Mouse (Mus musculus) testis, postnatal 14 days (tissue): ENCODE results near the gene Olfr926.
"Not testable (repeated sequence)": the region's sequence is repeated elsewhere in the genome, so short reads cannot be mapped to it uniquely, and the experiment has no call there.

Experiments
- DNase-seq: peaks from one replicate; pipeline ENCODE4 v3.0.0; 2021; ENCODE audit warnings: low spot score

Gene Olfr926

DNA sequence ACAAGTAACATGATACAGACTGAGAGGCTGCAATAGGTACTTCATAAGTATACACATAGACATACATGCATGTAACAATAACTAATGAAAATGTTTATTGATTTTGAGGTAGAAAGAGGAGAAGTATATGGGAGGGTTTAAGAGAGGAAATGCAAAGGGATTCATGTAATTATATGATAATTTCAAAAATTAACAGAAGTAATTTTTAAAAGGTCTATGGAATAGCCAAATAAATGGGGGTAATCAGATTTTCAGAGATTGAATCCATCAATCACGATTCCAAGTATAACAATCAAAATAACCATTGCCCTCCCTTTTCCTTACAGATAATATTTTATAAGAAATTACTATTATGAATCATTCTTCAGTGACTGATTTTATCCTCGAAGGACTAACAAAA, at the start of gene Olfr926:
Gene Olfr926 (plus strand): TSS at position 301 of the 400 bp plus-strand sequence.
- no peak for DNase-seq

DNA sequence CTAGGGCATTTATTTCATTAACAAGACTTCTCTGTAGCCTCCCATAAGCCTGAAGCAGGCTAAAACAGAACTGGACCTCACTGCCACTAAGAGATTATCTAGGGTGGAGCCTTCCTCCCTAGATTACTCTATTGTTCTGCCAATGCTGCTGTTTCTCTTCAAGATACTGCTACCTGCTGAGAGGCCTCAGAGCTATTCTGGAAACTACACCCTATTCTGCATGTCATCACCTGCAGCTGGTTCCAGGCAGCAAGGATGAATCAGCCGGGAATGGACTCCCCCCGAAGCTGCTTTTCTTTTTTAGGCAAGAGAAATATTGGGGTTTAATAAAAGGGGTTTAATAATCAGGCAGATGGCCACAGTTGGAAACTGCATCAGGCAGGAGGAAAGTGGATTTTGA, 43.9 kb upstream of the Olfr926 start:
- DNase-seq: no peak

DNA sequence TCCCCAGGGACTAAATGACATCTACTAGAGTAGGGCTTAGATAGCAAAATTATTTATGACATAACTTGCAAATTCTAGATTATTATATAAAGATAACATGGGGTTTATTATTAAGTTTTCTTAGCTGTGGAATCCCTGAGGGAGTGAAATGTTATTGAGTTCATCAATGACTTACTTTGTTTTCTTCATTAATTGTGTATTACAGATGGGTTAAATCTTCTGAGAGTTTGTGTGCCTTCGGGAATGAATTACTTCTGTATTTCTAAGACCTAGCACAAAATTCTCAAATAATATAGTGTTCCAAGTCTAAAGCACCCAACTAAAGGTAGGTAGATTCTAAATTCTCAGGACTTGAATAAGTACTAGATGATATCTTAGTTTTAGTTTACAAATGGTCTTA, 32.8 kb upstream of the Olfr926 start, which contains the start of gene Olfr924:
Gene Olfr924 (plus strand): TSS at position 301 of the 400 bp plus-strand sequence.
- DNase-seq: no peak

DNA sequence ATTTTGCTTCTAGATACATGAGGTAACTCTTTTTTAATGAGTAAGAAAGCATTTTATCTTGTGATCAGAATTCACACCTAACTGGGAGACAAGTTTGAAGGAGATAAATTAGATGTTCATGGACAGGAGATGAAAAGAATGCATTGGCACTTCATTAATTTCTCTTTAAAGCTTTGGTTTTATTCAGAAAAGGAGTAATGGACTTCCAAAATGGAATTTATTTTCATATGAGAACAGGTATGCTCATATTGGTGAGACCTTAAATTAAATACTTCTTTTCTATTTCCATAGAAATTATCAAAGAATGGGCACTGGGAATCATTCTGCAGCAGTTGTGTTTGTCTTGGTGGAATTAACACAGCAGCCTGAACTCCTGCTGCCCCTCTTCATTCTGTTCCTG, 22.2 kb upstream of the Olfr926 start, which contains the start of gene Olfr26:
Gene Olfr26 (plus strand): TSS at position 301 of the 400 bp plus-strand sequence.
- DNase-seq: no peak

DNA sequence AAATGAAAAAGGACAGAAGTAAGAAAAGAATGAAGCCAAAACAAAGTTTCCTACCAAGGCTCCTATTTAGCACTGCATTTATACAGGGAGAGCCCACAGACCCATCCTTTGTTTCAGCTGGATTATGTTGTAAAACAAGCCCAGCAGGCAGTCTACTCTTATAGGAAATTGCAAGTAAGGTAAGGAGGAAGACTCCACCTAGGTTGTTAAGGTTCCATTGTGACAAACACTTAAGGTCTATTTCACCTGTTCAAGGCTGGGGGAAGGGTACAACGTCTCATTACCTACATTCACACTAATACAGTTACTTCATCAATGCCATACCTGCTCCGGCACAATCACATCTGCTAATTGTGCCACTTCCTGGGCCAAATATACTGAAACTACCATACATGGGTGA, 2.0 kb upstream of the Olfr926 start:
- DNase-seq: not testable (repeated sequence)
